Mouse (Mus musculus): ENCODE results near the gene Pgm2l1.
"Not testable (repeated sequence)": the region's sequence is repeated elsewhere in the genome, so short reads cannot be mapped to it uniquely, and the experiment has no call there.

The Pgm2l1 gene

DNA sequence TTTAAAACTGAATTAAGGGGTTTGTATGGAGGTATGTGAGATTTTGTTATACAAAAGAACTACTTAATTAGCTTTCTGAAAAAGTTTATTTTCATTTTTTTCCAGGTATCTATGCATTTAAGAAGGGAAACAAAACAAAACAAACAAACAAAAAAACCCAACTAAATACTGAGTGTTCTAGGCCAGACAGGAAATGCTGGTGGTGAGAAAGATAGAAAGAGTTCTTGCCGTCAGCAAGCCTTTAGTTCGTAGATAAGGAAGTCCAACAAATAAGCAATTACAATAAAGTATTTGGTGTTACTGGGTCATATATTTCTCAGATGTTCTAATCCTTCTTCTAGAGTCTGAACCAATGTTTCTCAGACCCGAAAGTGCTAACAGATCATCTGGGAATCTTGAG, 1.8 kb downstream of the Pgm2l1 start:
- DNase-seq, result no peak

GRCm38 (mm10) chr7:100230646-100231045, 3.5 kb downstream of the Pgm2l1 start:
- no peak for DNase-seq

- peak in 1 of 2 experiments; percentile 26 for DNase-seq
These were observed 4.5 kb downstream of the Pgm2l1 start for GRCm38 (mm10) chr7:100231661-100232060.

DNA sequence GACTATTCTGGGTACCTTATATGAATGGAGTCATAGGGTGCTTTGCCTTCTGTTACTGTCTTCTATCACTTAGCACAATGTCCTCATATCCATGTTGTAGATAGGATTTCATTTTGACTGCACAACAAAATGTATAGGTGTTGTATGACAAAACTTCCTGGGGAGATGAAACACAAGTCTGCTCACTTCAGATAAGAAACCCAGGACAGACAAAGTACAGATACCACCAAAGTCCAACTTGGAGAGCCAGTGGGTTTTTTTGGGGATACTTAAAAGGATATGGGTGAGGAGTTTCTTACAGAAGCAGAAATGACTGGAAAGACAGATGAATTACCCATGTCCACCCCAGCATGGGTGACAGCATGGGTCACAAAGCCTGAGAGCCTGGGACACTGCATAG, 6.5 kb downstream of the Pgm2l1 start:
- no peak for DNase-seq

- peak; percentile 38 to 72 for DNase-seq
These were observed 7.2 kb downstream of the Pgm2l1 start for GRCm38 (mm10) chr7:100234264-100234885.

- DNase-seq, result no peak
These were observed 11.1 kb downstream of the Pgm2l1 start for GRCm38 (mm10) chr7:100238271-100238670.

DNA sequence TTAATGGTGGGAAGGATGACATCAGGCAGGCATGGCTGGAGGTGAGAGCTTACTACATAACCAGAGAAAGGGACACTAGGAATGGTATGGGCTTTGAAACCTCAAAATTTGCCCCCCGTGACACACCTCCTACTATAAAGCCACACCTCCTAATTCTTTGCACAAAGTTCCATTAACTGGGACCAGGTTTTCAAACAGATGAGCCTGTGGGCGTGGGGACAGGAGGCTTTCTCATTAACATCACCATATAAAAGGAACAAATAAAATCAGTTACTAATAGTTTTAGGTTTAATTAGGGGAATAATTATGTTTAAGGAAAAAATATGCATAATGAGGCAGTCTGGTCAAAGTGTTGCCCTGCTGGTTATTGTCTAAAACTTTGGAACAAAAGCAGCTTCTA, 13.4 kb downstream of the Pgm2l1 start:
- DNase-seq, result no peak

- no peak for DNase-seq
These were observed 15.8 kb downstream of the Pgm2l1 start for GRCm38 (mm10) chr7:100243007-100243406.

GRCm38 (mm10) chr7:100244225-100244624, 17.0 kb downstream of the Pgm2l1 start:
- no peak for DNase-seq

DNA sequence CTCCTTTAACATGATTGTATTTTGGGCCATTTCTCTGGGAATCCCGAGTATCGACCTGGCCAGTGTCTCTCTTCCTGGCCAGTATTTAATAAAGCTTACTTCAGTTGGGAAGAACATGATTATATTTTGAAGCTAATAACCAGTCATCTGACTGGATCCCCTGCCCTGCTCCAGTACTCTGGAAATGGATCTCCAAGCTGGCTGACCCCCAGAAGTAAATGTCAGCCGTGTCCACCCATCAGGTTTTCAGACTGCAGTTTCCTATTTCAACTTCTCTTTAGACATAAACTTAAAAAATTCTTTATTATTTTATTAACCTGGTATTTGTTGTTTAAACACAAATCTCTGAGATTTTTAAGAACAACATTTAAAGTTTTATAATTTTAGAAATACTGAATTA, 18.0 kb downstream of the Pgm2l1 start:
- DNase-seq, result no peak

- no peak for DNase-seq
These were observed 23.5 kb downstream of the Pgm2l1 start for GRCm38 (mm10) chr7:100250667-100251066.

GRCm38 (mm10) chr7:100262350-100262749, 35.2 kb downstream of the Pgm2l1 start:
- no peak for DNase-seq

DNA sequence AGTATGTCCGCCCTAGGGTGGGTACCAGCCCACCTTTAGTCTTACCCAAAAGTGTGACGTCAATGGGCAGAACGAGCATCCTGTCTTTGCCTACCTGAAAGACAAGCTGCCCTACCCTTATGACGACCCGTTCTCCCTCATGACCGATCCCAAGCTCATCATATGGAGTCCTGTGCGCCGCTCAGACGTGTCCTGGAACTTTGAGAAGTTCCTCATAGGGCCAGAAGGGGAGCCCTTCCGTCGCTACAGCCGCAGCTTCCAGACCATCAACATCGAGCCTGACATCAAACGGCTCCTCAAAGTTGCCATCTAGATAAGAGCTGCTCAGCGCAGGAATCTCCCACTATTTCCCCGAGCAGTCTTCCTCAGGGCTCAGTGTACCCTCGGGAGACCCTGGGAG, 37.7 kb downstream of the Pgm2l1 start:
- not testable (repeated sequence) for DNase-seq

DNA sequence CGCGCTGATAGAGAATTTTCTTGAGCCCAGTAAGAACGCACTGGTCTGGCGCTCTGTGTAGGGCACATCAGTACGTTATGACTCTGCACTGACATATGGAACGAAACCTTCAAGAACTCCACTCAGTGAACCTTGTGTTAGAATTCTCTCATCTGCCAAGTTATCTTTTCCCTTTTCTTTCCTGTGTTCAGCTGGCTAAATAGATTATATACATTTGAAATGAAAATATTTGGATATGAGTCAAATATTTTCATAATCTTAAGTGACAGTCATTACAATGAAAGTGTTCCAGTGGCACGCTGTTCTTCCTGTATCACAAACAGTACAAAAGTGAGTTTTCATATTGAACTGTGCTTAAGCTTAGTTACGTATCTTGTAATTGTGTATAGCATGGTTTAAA, 45.2 kb downstream of the Pgm2l1 start:
- DNase-seq, result no peak

DNA sequence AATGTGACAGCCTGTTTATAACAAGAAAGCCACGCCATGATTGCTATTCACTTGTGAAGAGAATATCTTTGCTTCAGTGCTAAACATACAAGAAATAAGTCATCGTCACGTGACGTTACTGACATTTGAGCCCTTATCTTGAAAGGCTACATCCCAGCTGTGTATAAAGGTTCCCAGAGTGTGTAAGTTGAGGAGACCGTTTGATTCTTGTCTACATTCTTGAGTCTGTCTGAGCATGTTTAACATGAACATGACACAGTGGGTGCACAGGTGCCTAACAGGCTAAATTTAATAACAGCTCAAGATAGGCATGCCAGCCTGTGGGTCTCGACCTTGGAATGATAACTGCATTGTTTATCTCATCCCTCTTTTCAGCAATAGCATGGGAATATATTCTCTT, 47.3 kb downstream of the Pgm2l1 start:
- DNase-seq, result no peak

GRCm38 (mm10) chr7:100276397-100276796, 49.2 kb downstream of the Pgm2l1 start:
- peak in 1 of 2 experiments; percentile 25 for DNase-seq

DNA sequence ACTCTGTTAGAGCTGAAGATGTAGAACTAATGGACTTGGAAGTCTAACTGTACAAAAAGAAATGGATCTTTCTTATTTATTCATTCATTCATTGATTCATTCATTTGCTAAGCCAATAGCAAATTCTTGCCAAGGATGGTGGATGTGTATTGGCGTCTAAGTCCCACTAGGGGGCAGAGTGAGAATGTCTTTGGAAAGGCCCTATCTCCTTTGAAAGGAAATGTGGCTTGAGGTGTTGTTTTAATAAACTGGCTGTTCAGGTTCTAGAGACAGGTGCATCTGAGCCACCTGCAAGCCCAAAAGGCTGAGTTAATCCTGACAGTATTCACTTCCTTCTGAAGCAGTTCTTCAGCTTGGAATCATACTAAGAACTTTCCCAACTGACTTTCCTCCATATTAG, 52.6 kb downstream of the Pgm2l1 start:
- peak; percentile 21 to 43 for DNase-seq

DNA sequence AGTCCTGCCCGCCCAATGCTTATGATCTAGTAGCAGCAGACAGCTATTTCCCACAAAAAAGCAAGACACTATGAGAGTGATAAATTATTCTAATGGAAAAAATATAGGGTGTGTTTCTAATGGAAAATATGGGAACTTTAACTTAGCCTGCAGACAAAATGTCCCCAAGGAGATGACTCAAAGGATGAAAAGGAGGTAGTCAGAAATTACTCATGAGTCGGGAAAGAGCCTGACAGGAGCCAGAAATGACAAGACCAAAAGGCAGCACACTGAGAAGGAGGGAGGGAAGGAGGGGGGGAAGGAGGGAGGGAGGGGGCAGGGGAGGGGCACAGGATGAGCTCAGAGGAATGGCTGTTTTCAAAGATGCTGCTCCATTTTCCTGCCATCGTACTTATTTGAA, 54.4 kb downstream of the Pgm2l1 start:
- DNase-seq, result no peak

GRCm38 (mm10) chr7:100283298-100283697, 56.1 kb downstream of the Pgm2l1 start:
- DNase-seq, result no peak

GRCm38 (mm10) chr7:100285383-100285782, 58.2 kb downstream of the Pgm2l1 start, which contains the start of gene P4ha3:
Gene P4ha3 (plus strand): TSS chr7:100285520.
- DNase-seq, result peak in 1 of 2 experiments; percentile 44

DNA sequence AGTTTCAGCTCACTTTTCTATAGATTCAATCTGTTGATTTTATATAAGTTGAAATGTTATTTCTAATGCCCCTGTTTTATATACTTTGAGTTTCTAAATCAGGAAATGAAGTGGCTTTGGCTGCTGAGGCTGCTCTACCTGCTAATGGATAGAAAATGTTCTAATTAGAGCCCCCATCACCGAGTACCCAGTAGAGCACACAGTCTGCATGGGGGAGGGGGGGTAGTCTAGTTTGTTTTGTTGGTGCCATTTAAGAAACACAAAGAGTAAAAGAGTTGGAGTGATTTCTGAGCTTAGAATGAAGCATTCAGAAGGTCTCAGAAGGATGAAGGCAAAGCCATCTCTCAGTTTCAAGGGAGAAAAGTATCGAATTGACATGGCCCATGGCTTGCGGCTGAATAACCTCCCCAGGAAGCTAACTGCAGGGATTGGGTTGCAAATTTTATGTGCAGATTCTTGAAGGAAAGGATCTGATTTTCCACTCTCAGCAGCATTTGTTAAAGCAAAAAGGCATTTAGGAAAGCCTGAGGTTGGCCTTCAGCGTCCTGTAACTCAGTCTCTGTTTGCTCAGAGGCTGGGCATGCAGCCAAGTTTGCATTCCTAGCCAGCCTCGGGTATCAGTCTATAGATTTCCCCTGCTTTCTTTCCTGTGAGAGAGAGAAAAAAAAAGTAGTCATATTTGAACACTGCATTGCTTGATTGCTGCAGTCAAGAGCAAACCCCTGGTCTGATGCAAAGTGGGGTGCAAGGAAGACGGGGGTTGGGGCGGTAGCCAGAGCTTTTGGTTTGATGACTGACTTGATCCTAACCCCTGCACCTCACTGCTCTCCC, 60.8 kb downstream of the Pgm2l1 start:
- peak; percentile 23 to 55 for DNase-seq

GRCm38 (mm10) chr7:100288622-100289021, 61.4 kb downstream of the Pgm2l1 start:
- DNase-seq, result no peak

- DNase-seq, result no peak
These were observed 66.4 kb downstream of the Pgm2l1 start for GRCm38 (mm10) chr7:100293546-100293945.

DNA sequence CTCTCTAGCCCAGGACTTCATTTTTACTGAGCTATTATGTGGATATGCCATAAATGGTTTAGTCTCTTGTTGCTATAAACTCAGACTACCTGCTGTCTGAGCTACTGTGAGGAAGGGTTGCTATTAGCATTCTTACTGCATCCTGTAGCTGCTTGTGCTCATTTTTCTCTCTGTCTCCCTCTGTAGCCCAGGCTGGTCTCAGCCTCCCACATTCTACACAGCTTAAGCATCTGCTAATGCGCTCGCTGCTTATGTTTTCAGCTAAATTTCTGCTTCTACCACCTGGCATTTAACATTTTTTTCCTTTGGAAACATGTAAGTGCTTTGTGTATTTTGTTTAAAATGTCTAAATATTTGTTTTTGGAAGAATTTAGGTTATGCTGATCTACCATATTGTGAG, 68.6 kb downstream of the Pgm2l1 start:
- DNase-seq, result no peak
